Mouse (Mus musculus) left cerebral cortex, postnatal 10 days (tissue): ENCODE results near the gene Ildr2. TPM values are rescaled to one million over a fixed set of nuclear protein-coding genes. Genes with fewer than 3 reads are reported as not detected.

Experiments used
- DNase-seq, 2 experiments: peaks; one replicate each; pipeline ENCODE4 v3.0.0; 2021 to 2022; ENCODE audit warnings: low spot score in 2 of 2, mixed read lengths in 1 of 2; ENCODE audit errors: extremely low spot score in 1 of 2
- intact Hi-C: fragments of 180-260 bp; cut with DNase I; formaldehyde crosslinking; loops from one replicate; pipeline ENCODE4 v1.15.1; 2025
- total RNA-seq, 2 experiments: library from RNA; stranded (reverse); gene quantifications; 2 replicates each; pipeline ENCODE4 v1.2.3; 2021

The Ildr2 gene
- total RNA-seq, 2 experiments from 2014 or later: 147 to 154 TPM

GRCm38 (mm10) chr1:166313637-166314036, 59.7 kb downstream of the Ildr2 start:
- intact Hi-C loops: no loop called here
- DNase-seq: no peak

- intact Hi-C loops: loop anchor here (5.0 kb wide), 1 partner anchor 153 kb away; no protein-coding TSS in a partner anchor
- DNase-seq: no peak
Observed at GRCm38 (mm10) chr1:166315706-166316105, 61.8 kb downstream of the Ildr2 start.

GRCm38 (mm10) chr1:166319132-166319698, 65.3 kb downstream of the Ildr2 start:
- peak; percentile 60 to 62 for DNase-seq
- intact Hi-C loops: loop anchor here (5.0 kb wide), 1 partner anchor 157 kb away; no protein-coding TSS in a partner anchor

- intact Hi-C loops: no loop called here
- no peak for DNase-seq
Observed at GRCm38 (mm10) chr1:166326421-166326820, 72.5 kb downstream of the Ildr2 start.

- DNase-seq: peak in 1 of 2 experiments; percentile 40
- intact Hi-C loops: no loop called here
Observed at GRCm38 (mm10) chr1:166330752-166331151, 76.8 kb downstream of the Ildr2 start.

- intact Hi-C loops: no loop called here
- no peak for DNase-seq
Observed at GRCm38 (mm10) chr1:166339110-166339509, 85.2 kb downstream of the Ildr2 start.

GRCm38 (mm10) chr1:166342060-166342459, 88.1 kb downstream of the Ildr2 start:
- no peak for DNase-seq
- intact Hi-C loops: no loop called here

GRCm38 (mm10) chr1:166342539-166342938, 88.6 kb downstream of the Ildr2 start:
- no peak for DNase-seq
- intact Hi-C loops: no loop called here

GRCm38 (mm10) chr1:166343586-166343985, 89.6 kb downstream of the Ildr2 start:
- intact Hi-C loops: no loop called here
- no peak for DNase-seq

GRCm38 (mm10) chr1:166344300-166345077, 90.5 kb downstream of the Ildr2 start:
- no peak for DNase-seq
- intact Hi-C loops: no loop called here

GRCm38 (mm10) chr1:166345602-166346001, 91.7 kb downstream of the Ildr2 start:
- intact Hi-C loops: no loop called here
- DNase-seq: no peak

GRCm38 (mm10) chr1:166346906-166347305, 93.0 kb downstream of the Ildr2 start:
- intact Hi-C loops: no loop called here
- DNase-seq: no peak

GRCm38 (mm10) chr1:166349341-166349740, 95.4 kb downstream of the Ildr2 start:
- intact Hi-C loops: no loop called here

GRCm38 (mm10) chr1:166349751-166350150, 95.8 kb downstream of the Ildr2 start:
- intact Hi-C loops: no loop called here

More at GRCm38 (mm10) chr1:166349341-166349740, 95.4 kb downstream of the Ildr2 start:
- no peak for DNase-seq

GRCm38 (mm10) chr1:166360157-166360855, 106.4 kb downstream of the Ildr2 start:
- intact Hi-C loops: loop anchor here (2.0 to 10.0 kb wide), 3 partner anchors 103 to 586 kb away; no protein-coding TSS in a partner anchor
- peak; percentile 87 to 92 for DNase-seq

More at GRCm38 (mm10) chr1:166349751-166350150, 95.8 kb downstream of the Ildr2 start:
- no peak for DNase-seq

GRCm38 (mm10) chr1:166360896-166361295, 107.0 kb downstream of the Ildr2 start:
- intact Hi-C loops: loop anchor here (2.0 to 10.0 kb wide), 3 partner anchors 104 to 586 kb away; no protein-coding TSS in a partner anchor
- no peak for DNase-seq

GRCm38 (mm10) chr1:166361842-166362241, 107.9 kb downstream of the Ildr2 start:
- DNase-seq: no peak
- intact Hi-C loops: loop anchor here (2.0 to 10.0 kb wide), 3 partner anchors 105 to 587 kb away; no protein-coding TSS in a partner anchor

- DNase-seq: no peak
- intact Hi-C loops: loop anchor here (5.0 to 10.0 kb wide), 2 partner anchors 105 to 588 kb away; no protein-coding TSS in a partner anchor
Observed at GRCm38 (mm10) chr1:166362659-166363058, 108.7 kb downstream of the Ildr2 start.

GRCm38 (mm10) chr1:166363122-166363521, 109.2 kb downstream of the Ildr2 start:
- no peak for DNase-seq
- intact Hi-C loops: loop anchor here (5.0 to 10.0 kb wide), 2 partner anchors 106 to 588 kb away; no protein-coding TSS in a partner anchor
